Mouse (Mus musculus) small intestine, adult 2 months (tissue): ENCODE data around the gene Agap1.

Experiments used
- CTCF ChIP-seq: fragments of 200-500 bp; IDR thresholded peaks from 2 replicates; pipeline ENCODE4 v1.5.1; 2012; ENCODE audit warnings: low read depth, mild to moderate bottlenecking, control low read depth, inconsistent platforms, low read length, moderate library complexity, mixed read lengths; ENCODE audit not compliant: insufficient replicate concordance, insufficient read length; ENCODE audit errors: extremely low read depth
- POLR2A ChIP-seq: fragments of 200-500 bp; IDR thresholded peaks from 2 replicates; pipeline ENCODE4 v1.6.1; 2012; ENCODE audit warnings: low read depth, mild to moderate bottlenecking, control low read depth, inconsistent platforms, low read length, moderate library complexity

- TF ChIP-seq CTCF (no peak), POLR2A (no peak)
Measured at GRCm38 (mm10) chr1:89588154-89588553, 133.5 kb downstream of the Agap1 start.
